Mouse (Mus musculus): ENCODE measurements around the gene Desi1.
A peak's percentile ranks its signal among the peaks of the same experiment; 100 is the strongest.

DNA sequence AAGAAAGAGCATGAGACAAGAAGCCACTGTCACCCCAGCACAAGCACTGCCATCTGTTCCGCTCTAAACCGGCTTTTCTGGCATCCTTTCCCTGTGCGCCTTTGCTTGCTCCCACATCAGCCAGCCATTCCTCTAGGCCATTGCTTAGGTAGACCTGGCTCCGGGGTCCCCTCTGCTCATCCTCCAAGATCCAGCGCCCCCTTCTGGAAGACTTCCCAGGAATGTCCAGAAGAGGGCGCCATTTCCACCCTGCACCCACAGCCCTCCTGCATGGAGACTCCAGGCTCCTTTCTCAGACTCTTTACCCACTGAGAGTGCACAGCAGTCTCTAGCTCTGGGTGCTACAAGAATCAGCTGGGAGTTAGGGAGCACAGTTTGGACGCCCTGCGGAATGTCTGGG is 77.2 kb downstream of the Desi1 start:
- TF ChIP-seq CTCF (IDR thresholded peaks at IDR 0.05; ENCODE audit: low read depth) = peak; percentile 95
- no peak for TF ChIP-seq EP300 (IDR thresholded peaks at IDR 0.05; ENCODE audit: low read depth)
